Mouse (Mus musculus) hindbrain, postnatal 0 days (tissue): ENCODE measurements around the gene Fbxo11. TPM values are rescaled to one million over a fixed set of nuclear protein-coding genes. Genes with fewer than 3 reads are reported as not detected.
"Not testable (repeated sequence)": the region's sequence is repeated elsewhere in the genome, so short reads cannot be mapped to it uniquely, and the experiment has no call there.

Source experiments
- ATAC-seq: fragments of 200-750 bp; cut with Nextera tagmentation; 2 replicates; pipeline ENCODE4 v1.8.0; 2017; ENCODE audit warnings: mild to moderate bottlenecking, moderate TSS enrichment, moderate library complexity
- DNase-seq: peaks from one replicate; pipeline ENCODE4 v3.0.0-alpha.2; 2015; ENCODE audit warnings: low spot score
- H3K27ac ChIP-seq: fragments of 300-500 bp; sonication (generic); 2 replicates; pipeline ENCODE4 v1.5.1; 2014; ENCODE audit warnings: mild to moderate bottlenecking
- H3K27me3 ChIP-seq: fragments of 300-500 bp; sonication (generic); 2 replicates; pipeline ENCODE4 v1.6.1; 2014; ENCODE audit warnings: low read length, mixed read lengths; ENCODE audit not compliant: insufficient read depth
- H3K36me3 ChIP-seq: fragments of 300-500 bp; sonication (generic); 2 replicates; pipeline ENCODE4 v1.6.1; 2014; ENCODE audit warnings: low read length, mixed read lengths; ENCODE audit not compliant: insufficient read depth
- H3K4me1 ChIP-seq: fragments of 300-500 bp; sonication (generic); 2 replicates; pipeline ENCODE4 v1.6.1; 2014; ENCODE audit warnings: antibody characterized with exemption, low read length, mixed read lengths; ENCODE audit not compliant: insufficient read depth
- H3K4me2 ChIP-seq: fragments of 300-500 bp; sonication (generic); 2 replicates; pipeline ENCODE4 v1.6.1; 2014; ENCODE audit warnings: low read depth, mild to moderate bottlenecking, low read length, moderate library complexity, mixed read lengths
- H3K4me3 ChIP-seq: fragments of 300-500 bp; sonication (generic); 2 replicates; pipeline ENCODE4 v1.5.1; 2014; ENCODE audit warnings: low read length
- H3K9ac ChIP-seq: fragments of 300-500 bp; sonication (generic); replicated peaks from 2 replicates; pipeline ENCODE4 v1.6.1; 2014; ENCODE audit warnings: mild to moderate bottlenecking, low read length, moderate library complexity, mixed read lengths
- H3K9me3 ChIP-seq: fragments of 300-500 bp; sonication (generic); 2 replicates; pipeline ENCODE4 v1.6.1; 2016; ENCODE audit warnings: low read length, mixed read lengths
- CTCF ChIP-seq: IDR thresholded peaks from 2 replicates; pipeline ENCODE4 v1.5.1; 2016; ENCODE audit warnings: antibody characterized with exemption, control low read depth, low read depth
- WGBS: fragments of 180-500 bp; shearing (Covaris S2); extraction: QIAGEN DNeasy Blood & Tissue Kit; methylation state at CpG from one replicate; pipeline ENCODE4 v1.1.7; 2014; 5-methylcytosine and 5-hydroxymethylcytosine counted together
- polyA plus RNA-seq: library from polyadenylated mRNA; unstranded; fragments of >200 nt; fragmentation: Nextera tagmentation; extraction: Ambion mirVana; gene quantifications from 2 replicates; pipeline ENCODE4 v1.2.1, GENCODE M21; 2015
- total RNA-seq: library from RNA; depleted of rRNA; stranded (reverse); fragments of >200 nt; gene quantifications from 2 replicates; pipeline ENCODE4 v1.2.3, GENCODE M21; 2014

The Fbxo11 gene
- total and polyA plus RNA-seq, 2 experiments from 2014 or later: 23.7 to 39.5 TPM

- H3K9me3 ChIP-seq: no peaks in the 10 kb centered on the region
- no peak for TF ChIP-seq CTCF
- under 1% methylated on average over 66 of the region's 68 CpGs for WGBS
- H3K4me2 ChIP-seq: peak overlapping the region; percentile 84
- peak overlapping the region; percentile 96 for H3K4me3 ChIP-seq
- H3K27me3 ChIP-seq: no peaks in the 10 kb centered on the region
- peak overlapping the region; percentile 87 for H3K9ac ChIP-seq
- ATAC-seq (peak; percentile 62), DNase-seq (peak; percentile 59)
- 0 out of 2 replicates have a peak, but pooled peaks cover 9% of the 10 kb centered on the region for H3K4me1 ChIP-seq
- peak overlapping the region; percentile 88 for H3K27ac ChIP-seq
- H3K36me3 ChIP-seq: no peaks in the 10 kb centered on the region
Measured at GRCm38 (mm10) chr17:87975229-87975853, 89.8 kb downstream of the Fbxo11 start.

DNA sequence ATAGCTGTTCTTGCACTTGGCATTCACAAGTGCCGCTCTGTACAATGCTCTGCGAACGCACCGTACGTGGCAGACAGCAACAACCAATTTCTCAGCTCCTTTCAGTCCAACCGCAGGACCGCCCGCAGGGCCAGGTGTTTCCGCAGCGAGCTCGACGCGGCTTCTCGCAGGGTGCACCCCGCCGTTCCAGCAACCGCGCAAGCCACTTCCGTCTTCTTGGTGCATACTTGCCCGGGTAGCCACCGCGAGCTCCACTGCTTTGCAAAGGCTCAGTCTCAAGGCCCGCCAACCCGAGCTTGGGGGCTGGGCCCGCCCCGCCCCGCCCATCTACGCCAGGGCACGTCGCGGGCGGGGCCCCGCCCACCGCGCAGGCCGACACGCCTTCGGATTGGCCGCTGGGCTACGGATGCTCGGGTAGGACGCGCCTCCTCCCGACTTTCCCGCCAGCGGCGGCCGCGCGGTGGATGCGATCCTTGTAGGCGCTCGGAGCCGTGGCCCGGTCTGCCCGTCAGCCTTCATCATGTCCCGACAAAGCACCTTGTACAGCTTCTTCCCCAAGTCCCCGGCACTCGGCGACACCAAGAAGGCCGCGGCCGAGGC is 90.4 kb downstream of the Fbxo11 start, which contains the start of gene Msh6:
Msh6 (plus strand) TSS at position 434 of the 600 bp plus-strand sequence.
- H3K4me2 ChIP-seq: peak within 1 kb of the TSS; percentile 84
- peak within 1 kb of the TSS; percentile 88 for H3K27ac ChIP-seq
- no peaks in the 10 kb centered on the region for H3K9me3 ChIP-seq
- WGBS: under 1% methylated on average over 56 of the region's 63 CpGs
- no peaks in the 10 kb centered on the region for H3K27me3 ChIP-seq
- ATAC-seq: peak; percentile 99
- DNase-seq: peak; percentile 97
- TF ChIP-seq CTCF: 0 out of 2 replicates have a peak, but pooled peaks have one; percentile 2
- H3K36me3 ChIP-seq: no peaks in the 10 kb centered on the region
- H3K9ac ChIP-seq: peak within 1 kb of the TSS; percentile 87
- peak within 1 kb of the TSS; percentile 96 for H3K4me3 ChIP-seq
- H3K4me1 ChIP-seq: 0 out of 2 replicates have a peak, but pooled peaks cover 9% of the 10 kb centered on the region

- no peak for TF ChIP-seq CTCF
- Histone ChIP-seq H3K4me2 (peak overlapping the region; percentile 84; the same call in 1 of the 2 replicates), H3K27me3 (no peaks in the 10 kb centered on the region), H3K4me1 (0 out of 2 replicates have a peak, but pooled peaks cover 9% of the 10 kb centered on the region), H3K36me3 (no peaks in the 10 kb centered on the region), H3K9me3 (no peaks in the 10 kb centered on the region), H3K4me3 (no peak overlapping the region), H3K27ac (no peak overlapping the region), H3K9ac (no peak overlapping the region)
- ATAC-seq (no peak), DNase-seq (no peak)
- 72% methylated on average over 10 of the region's 10 CpGs for WGBS
Measured at GRCm38 (mm10) chr17:87973261-87974167, 91.6 kb downstream of the Fbxo11 start.

- Histone ChIP-seq H3K9me3 (no peaks in the 10 kb centered on the region), H3K27ac (no peak overlapping the region), H3K4me2 (no peak overlapping the region), H3K9ac (no peak overlapping the region), H3K4me1 (0 out of 2 replicates have a peak, but pooled peaks cover 9% of the 10 kb centered on the region), H3K4me3 (no peak overlapping the region), H3K36me3 (no peaks in the 10 kb centered on the region), H3K27me3 (no peaks in the 10 kb centered on the region)
- ATAC-seq: no peak
- no peak for TF ChIP-seq CTCF
- DNase-seq: no peak
- WGBS: 84% methylated on average over 5 of the region's 5 CpGs
Measured at GRCm38 (mm10) chr17:87972856-87973255, 92.2 kb downstream of the Fbxo11 start.

DNA sequence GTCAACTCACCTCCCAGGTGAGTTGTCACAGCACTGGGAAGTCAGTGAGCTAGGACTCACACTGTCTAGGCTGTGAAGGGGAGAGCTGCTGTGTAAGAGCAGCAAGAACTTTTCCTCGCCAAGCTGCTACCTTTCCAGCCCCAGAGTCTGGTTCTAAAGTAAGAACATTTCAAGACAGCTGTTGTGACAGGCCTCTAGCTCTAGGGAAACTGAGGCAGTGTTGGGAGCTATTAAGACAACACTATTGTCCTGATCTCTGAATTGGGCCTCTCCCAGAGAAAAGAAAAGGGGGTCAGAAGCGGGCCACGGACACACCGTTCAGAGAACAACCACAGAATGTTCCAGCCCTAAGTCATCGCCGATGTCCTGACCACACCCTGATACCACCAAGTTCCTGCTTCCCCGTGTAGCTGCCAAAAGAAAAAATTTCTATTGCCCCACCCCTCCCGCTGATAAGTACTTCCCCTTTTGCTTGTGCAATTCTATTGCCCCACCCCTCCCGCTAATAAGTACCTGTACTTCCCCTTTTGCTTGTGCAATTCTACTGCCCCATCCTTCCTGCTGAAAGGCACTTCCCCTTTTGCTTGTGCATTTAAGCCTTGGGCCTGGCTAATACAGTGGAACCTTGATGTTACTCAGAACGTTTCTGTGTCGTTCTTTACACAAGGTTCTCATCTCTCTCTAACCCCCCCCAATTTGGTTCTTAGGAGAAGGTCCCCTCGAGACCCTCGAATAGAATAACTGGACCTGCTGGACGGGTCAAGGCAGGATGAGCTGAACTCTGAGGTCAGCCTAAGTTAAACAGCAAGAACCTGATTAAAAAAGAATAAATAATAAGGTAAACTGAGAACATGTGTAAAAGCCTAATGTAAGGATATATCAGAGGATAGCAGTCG is 93.1 kb downstream of the Fbxo11 start:
- not testable (repeated sequence) for H3K27ac ChIP-seq, H3K4me2 ChIP-seq
- WGBS: 90% methylated on average over 15 of the region's 15 CpGs

DNA sequence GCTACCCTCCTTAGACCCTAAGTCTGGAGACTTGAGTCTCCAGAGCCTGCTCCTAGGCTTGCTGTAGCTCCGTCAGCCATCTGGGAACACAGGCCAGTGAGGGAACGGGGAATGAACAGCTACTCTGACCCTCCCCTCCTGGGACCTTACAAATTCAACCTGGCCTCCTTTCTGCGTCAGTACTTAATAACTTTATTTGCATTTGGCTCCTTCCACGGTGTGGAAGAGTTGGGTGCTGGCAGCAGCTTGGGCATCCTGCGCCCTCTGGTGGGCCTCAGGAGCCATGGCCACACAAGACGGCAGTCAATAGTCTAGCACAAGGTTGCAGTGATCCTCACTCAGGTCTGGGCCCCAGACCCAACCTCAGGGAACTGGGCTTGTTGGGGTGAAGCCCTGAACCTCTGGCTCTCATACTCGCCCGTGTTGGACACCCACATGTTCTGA is 96.6 kb downstream of the Fbxo11 start:
- not testable (repeated sequence) for H3K27ac ChIP-seq, H3K4me1 ChIP-seq, H3K4me2 ChIP-seq, H3K4me3 ChIP-seq, H3K9me3 ChIP-seq, H3K36me3 ChIP-seq, H3K27me3 ChIP-seq, DNase-seq, H3K9ac ChIP-seq
- ATAC-seq: peak; percentile 89
- 35% methylated on average over 6 of the region's 8 CpGs for whole genome bisulfite sequencing
- peak; percentile 54 for TF ChIP-seq CTCF

More for the DNA sequence above, 93.1 kb downstream of the Fbxo11 start:
- H3K4me3 ChIP-seq, ATAC-seq, H3K36me3 ChIP-seq, H3K9ac ChIP-seq, DNase-seq, H3K9me3 ChIP-seq, H3K4me1 ChIP-seq, H3K27me3 ChIP-seq: not testable (repeated sequence)
